Mouse (Mus musculus): ENCODE data around the gene Wdfy3.
"Not testable (repeated sequence)": the region's sequence is repeated elsewhere in the genome, so short reads cannot be mapped to it uniquely, and the experiment has no call there.

The Wdfy3 gene

GRCm38 (mm10) chr5:101937362-101937761, 132.4 kb downstream of the Wdfy3 start:
- DNase-seq = no peak

GRCm38 (mm10) chr5:101935893-101936292, 133.8 kb downstream of the Wdfy3 start:
- DNase-seq = peak; percentile 62

- DNase-seq = no peak
Observed at GRCm38 (mm10) chr5:101934629-101935028, 135.1 kb downstream of the Wdfy3 start.

- DNase-seq = no peak
Observed at GRCm38 (mm10) chr5:101932971-101933810, 136.5 kb downstream of the Wdfy3 start.

GRCm38 (mm10) chr5:101931997-101932396, 137.7 kb downstream of the Wdfy3 start:
- peak; percentile 15 for DNase-seq

- DNase-seq = no peak
Observed at GRCm38 (mm10) chr5:101926311-101926710, 143.4 kb downstream of the Wdfy3 start.

GRCm38 (mm10) chr5:101923710-101924109, 146.0 kb downstream of the Wdfy3 start:
- peak; percentile 36 for DNase-seq

GRCm38 (mm10) chr5:101919559-101919958, 150.2 kb downstream of the Wdfy3 start:
- no peak for DNase-seq

- no peak for DNase-seq
Observed at GRCm38 (mm10) chr5:101909468-101909867, 160.3 kb downstream of the Wdfy3 start.

- no peak for DNase-seq
Observed at GRCm38 (mm10) chr5:101905624-101906023, 164.1 kb downstream of the Wdfy3 start.

GRCm38 (mm10) chr5:101904841-101905240, 164.9 kb downstream of the Wdfy3 start:
- DNase-seq = not testable (repeated sequence)

GRCm38 (mm10) chr5:101902686-101903085, 167.0 kb downstream of the Wdfy3 start:
- no peak for DNase-seq

GRCm38 (mm10) chr5:101899981-101900380, 169.7 kb downstream of the Wdfy3 start:
- DNase-seq = no peak

- DNase-seq = no peak
Observed at GRCm38 (mm10) chr5:101896784-101897183, 172.9 kb downstream of the Wdfy3 start.

- DNase-seq = no peak
Observed at GRCm38 (mm10) chr5:101895717-101896645, 173.7 kb downstream of the Wdfy3 start.

GRCm38 (mm10) chr5:101895119-101895518, 174.6 kb downstream of the Wdfy3 start:
- DNase-seq = no peak

- DNase-seq = peak; percentile 53
Observed at GRCm38 (mm10) chr5:101893820-101894515, 175.8 kb downstream of the Wdfy3 start.

GRCm38 (mm10) chr5:101891694-101892416, 177.9 kb downstream of the Wdfy3 start:
- no peak for DNase-seq

- no peak for DNase-seq
Observed at GRCm38 (mm10) chr5:101887989-101888388, 181.7 kb downstream of the Wdfy3 start.

GRCm38 (mm10) chr5:101885039-101885438, 184.7 kb downstream of the Wdfy3 start:
- no peak for DNase-seq

GRCm38 (mm10) chr5:101882191-101882590, 187.5 kb downstream of the Wdfy3 start:
- no peak for DNase-seq

GRCm38 (mm10) chr5:101879914-101880313, 189.8 kb downstream of the Wdfy3 start:
- DNase-seq = no peak

All from embryo, embryonic 11 days (tissue).